13 mouse cellular contexts compared by ENCODE assay signal in the genomic region with DNA sequence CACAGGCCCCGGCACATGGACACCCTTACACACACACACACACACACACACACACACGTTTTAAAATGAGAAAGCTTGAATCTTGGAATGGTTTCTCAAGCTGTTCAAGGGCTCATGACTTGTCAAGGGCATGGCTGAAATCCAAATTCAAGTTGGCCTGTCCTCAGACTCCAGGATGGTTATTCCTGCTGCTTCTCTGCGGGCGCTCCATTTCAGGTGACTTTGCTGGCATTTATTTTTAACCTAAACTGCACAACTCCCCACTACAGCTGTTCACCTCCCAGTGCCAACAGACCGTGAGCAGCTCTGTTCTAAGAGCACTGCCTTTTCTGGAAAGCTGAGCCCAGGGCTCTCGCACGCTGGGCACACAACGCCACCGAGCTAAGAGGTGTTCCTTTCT. TPM values are rescaled to one million over a fixed set of nuclear protein-coding genes. Genes with fewer than 3 reads are reported as not detected.
A peak's percentile ranks its signal among the peaks of the same experiment; 100 is the strongest.
DNase-seq lines count a peak whose midpoint lies in the region; ATAC-seq and TF ChIP-seq lines count a peak whose summit lies in the region.
"Had no signal": no experiment of that assay in that cellular context is flagged by ENCODE, and none has a peak within 500 bp of the region (broad histone marks: within the 10 kb centered on the region; RNA-seq: fewer than 3 reads in every experiment).

No protein-coding gene starts in this region.

- peak; percentile 22 for DNase-seq in cerebellum, adult 18-20 months
- DNase-seq in cerebellum, adult 8-10 months, result no peak
- no peak for DNase-seq in liver, embryonic 14.5 days (ENCODE audit: low read depth in 3 of 3, low spot score in 3 of 3)
- peak; percentile 30 to 46 for DNase-seq in heart, adult 9 months (ENCODE audit: low spot score in 2 of 2)
- peak; percentile 47 for DNase-seq in lung, postnatal 36 days
- DNase-seq: kidney, postnatal 10 days; thymus, postnatal 25 days had no signal

- 54% methylated on average over 9 of the region's 9 CpGs for whole genome bisulfite sequencing in liver, embryonic 14.5 days (ENCODE audit: insufficient replicate concordance)
- WGBS in liver, embryonic 12.5 days (ENCODE audit: insufficient replicate concordance), result 58% methylated on average over 9 of the region's 9 CpGs
- WGBS in forebrain, embryonic 15.5 days, result 84% methylated on average over 9 of the region's 9 CpGs
- WGBS in intestine, postnatal 0 days, result 82% methylated on average over 9 of the region's 9 CpGs

- no peak overlapping the region for H3K4me3 ChIP-seq in liver, embryonic 14.5 days (ENCODE audit: insufficient read depth in 1 of 2, low read depth in 2 of 2, low read length in 2 of 2)
- no peak overlapping the region for H3K4me3 ChIP-seq in liver, embryonic 12.5 days
- H3K4me3 ChIP-seq in forebrain, embryonic 15.5 days, result no peak overlapping the region
- H3K4me3 ChIP-seq in intestine, postnatal 0 days (ENCODE audit: low read depth, low read length), result no peak overlapping the region
- H3K4me3 ChIP-seq: forebrain, embryonic 12.5 days; liver, embryonic 15.5 days; midbrain, embryonic 15.5 days had no signal

- no peaks in the 10 kb centered on the region for H3K4me1 ChIP-seq in liver, embryonic 14.5 days (replicated peaks; ENCODE audit: control insufficient read depth in 2 of 2, insufficient read depth in 2 of 2, low read length in 1 of 2)
- H3K4me1 ChIP-seq in liver, embryonic 12.5 days, result peaks cover 10% of the 10 kb centered on the region; the same call in 1 of the 2 replicates
- H3K4me1 ChIP-seq in forebrain, embryonic 15.5 days, result no peaks in the 10 kb centered on the region
- H3K4me1 ChIP-seq in intestine, postnatal 0 days (replicated peaks; ENCODE audit: control insufficient read depth, insufficient read depth, low read length), result no peaks in the 10 kb centered on the region
- H3K4me1 ChIP-seq: forebrain, embryonic 12.5 days; midbrain, embryonic 15.5 days had no signal

- no peaks in the 10 kb centered on the region for H3K9me3 ChIP-seq in liver, embryonic 14.5 days (ENCODE audit: control insufficient read depth, low read length)
- no peaks in the 10 kb centered on the region for H3K9me3 ChIP-seq in liver, embryonic 12.5 days (replicated peaks)
- H3K9me3 ChIP-seq in forebrain, embryonic 15.5 days, result no peaks in the 10 kb centered on the region
- H3K9me3 ChIP-seq in intestine, postnatal 0 days (ENCODE audit: control insufficient read depth), result no peaks in the 10 kb centered on the region
- H3K9me3 ChIP-seq: forebrain, embryonic 12.5 days; liver, embryonic 15.5 days; midbrain, embryonic 15.5 days had no signal

- ATAC-seq in liver, embryonic 14.5 days (ENCODE audit: insufficient read depth), result peak; percentile 13; the same call in 1 of the 2 replicates
- ATAC-seq in liver, embryonic 12.5 days, result no peak
- ATAC-seq in forebrain, embryonic 15.5 days (replicated peaks), result no peak
- no peak for ATAC-seq in intestine, postnatal 0 days
- ATAC-seq: midbrain, embryonic 15.5 days had no signal

- no peak overlapping the region for H3K9ac ChIP-seq in liver, embryonic 14.5 days (replicated peaks)
- no peak overlapping the region for H3K9ac ChIP-seq in liver, embryonic 12.5 days
- H3K9ac ChIP-seq in forebrain, embryonic 15.5 days (replicated peaks), result no peak overlapping the region
- H3K9ac ChIP-seq in intestine, postnatal 0 days (ENCODE audit: low read depth, low read length), result no peak overlapping the region
- H3K9ac ChIP-seq: forebrain, embryonic 12.5 days; liver, embryonic 15.5 days; midbrain, embryonic 15.5 days had no signal

- TF ChIP-seq CTCF in liver, embryonic 14.5 days (IDR thresholded peaks at IDR 0.05; ENCODE audit: low read depth), result no peak
- TF ChIP-seq CTCF in intestine, postnatal 0 days (IDR thresholded peaks at IDR 0.05; ENCODE audit: low read depth), result no peak

- H3K27ac ChIP-seq in liver, embryonic 14.5 days, result no peak overlapping the region
- H3K27ac ChIP-seq in liver, embryonic 12.5 days, result no peak overlapping the region
- H3K27ac ChIP-seq in forebrain, embryonic 15.5 days (replicated peaks), result no peak overlapping the region
- H3K27ac ChIP-seq in intestine, postnatal 0 days (ENCODE audit: low read depth, low read length), result no peak overlapping the region
- H3K27ac ChIP-seq: forebrain, embryonic 12.5 days; liver, embryonic 15.5 days; midbrain, embryonic 15.5 days had no signal

- no peaks in the 10 kb centered on the region for H3K36me3 ChIP-seq in liver, embryonic 14.5 days (replicated peaks; ENCODE audit: control insufficient read depth, insufficient read depth, low read depth)
- H3K36me3 ChIP-seq in liver, embryonic 12.5 days, result 0 out of 2 replicates have a peak, but pooled peaks cover 3% of the 10 kb centered on the region
- H3K36me3 ChIP-seq in forebrain, embryonic 15.5 days, result no peaks in the 10 kb centered on the region
- no peaks in the 10 kb centered on the region; the same call in 1 of the 2 replicates for H3K36me3 ChIP-seq in intestine, postnatal 0 days (ENCODE audit: control insufficient read depth, insufficient read depth)
- H3K36me3 ChIP-seq: forebrain, embryonic 12.5 days; midbrain, embryonic 15.5 days had no signal

- H3K27me3 ChIP-seq in liver, embryonic 14.5 days (ENCODE audit: control insufficient read depth, insufficient read depth, low read length), result no peaks in the 10 kb centered on the region
- no peaks in the 10 kb centered on the region for H3K27me3 ChIP-seq in liver, embryonic 12.5 days (replicated peaks)
- H3K27me3 ChIP-seq in forebrain, embryonic 15.5 days, result no peaks in the 10 kb centered on the region
- H3K27me3 ChIP-seq in intestine, postnatal 0 days (replicated peaks; ENCODE audit: control insufficient read depth, insufficient read depth, low read length), result no peaks in the 10 kb centered on the region
- H3K27me3 ChIP-seq: forebrain, embryonic 12.5 days; liver, embryonic 15.5 days; midbrain, embryonic 15.5 days had no signal

- no peak overlapping the region for H3K4me2 ChIP-seq in liver, embryonic 14.5 days (ENCODE audit: low read depth)
- no peak overlapping the region for H3K4me2 ChIP-seq in liver, embryonic 12.5 days
- H3K4me2 ChIP-seq in forebrain, embryonic 15.5 days (replicated peaks), result no peak overlapping the region
- no peak overlapping the region for H3K4me2 ChIP-seq in intestine, postnatal 0 days (replicated peaks; ENCODE audit: low read depth)
- H3K4me2 ChIP-seq: forebrain, embryonic 12.5 days; liver, embryonic 15.5 days; midbrain, embryonic 15.5 days had no signal

- no peak for TF ChIP-seq EP300 in liver, embryonic 14.5 days (IDR thresholded peaks at IDR 0.05; ENCODE audit: low read depth)

RNA-seq across cellular contexts. Expression of gene Tmem232, which starts 31.3 kb away (rescaled TPM):
- not detected in 2 replicates for polyA plus RNA-seq in liver, embryonic 14.5 days (2012; rRNA removed)
- not detected in 2 replicates for polyA plus RNA-seq in liver, embryonic 14.5 days (2014; fragmentation: Nextera tagmentation; extraction: Ambion mirVana)
- not detected in 2 replicates for polyA plus RNA-seq in liver, embryonic 12.5 days (2016; fragmentation: Nextera tagmentation; extraction: Ambion mirVana)
- 0.36 and 0.65 TPM in 2 replicates for polyA plus RNA-seq in forebrain, embryonic 15.5 days (2015; fragmentation: Nextera tagmentation; extraction: Ambion mirVana)
- polyA plus RNA-seq in intestine, postnatal 0 days (2015; fragmentation: Nextera tagmentation; extraction: Ambion mirVana), result not detected in 2 replicates
- polyA plus RNA-seq: forebrain, embryonic 12.5 days; liver, embryonic 15.5 days had no signal

RNA-seq across cellular contexts. Expression of gene Vapa, which starts 41.5 kb away (rescaled TPM):
- polyA plus RNA-seq in liver, embryonic 14.5 days (2012; rRNA removed), result 9.0 and 17.1 TPM in 2 replicates
- polyA plus RNA-seq in liver, embryonic 14.5 days (2014; fragmentation: Nextera tagmentation; extraction: Ambion mirVana), result 60.6 and 62.9 TPM in 2 replicates
- 106 and 107 TPM in 2 replicates for polyA plus RNA-seq in liver, embryonic 12.5 days (2016; fragmentation: Nextera tagmentation; extraction: Ambion mirVana)
- polyA plus RNA-seq in forebrain, embryonic 15.5 days (2015; fragmentation: Nextera tagmentation; extraction: Ambion mirVana), result 248 and 258 TPM in 2 replicates
- 290 and 292 TPM in 2 replicates for polyA plus RNA-seq in intestine, postnatal 0 days (2015; fragmentation: Nextera tagmentation; extraction: Ambion mirVana)

Comparison
In these comparisons a context has a peak if more than half of its experiments do, and no peak if none do; other contexts are left out.
1. DNase-seq: peak in cerebellum, adult 18-20 months (2 of 2), heart, adult 9 months (2 of 2) and lung, postnatal 36 days (single experiment); none in cerebellum, adult 8-10 months (single experiment) and liver, embryonic 14.5 days (0 of 3).